Mouse (Mus musculus): ENCODE data around the gene Tm4sf1. TPM values are rescaled to one million over a fixed set of nuclear protein-coding genes. Genes with fewer than 3 reads are reported as not detected.

Gene Tm4sf1
- polyA plus RNA-seq (2012; rRNA removed) = 3.9 and 4.2 TPM in 2 replicates

- TF ChIP-seq POLR2A (IDR thresholded peaks at IDR 0.05; ENCODE audit: control insufficient read depth, low read depth, low read length) (no peak), CTCF (IDR thresholded peaks at IDR 0.05; ENCODE audit: control insufficient read depth, insufficient read depth, insufficient replicate concordance, low read depth, low read length) (no peak)
Observed at GRCm38 (mm10) chr3:57301921-57302539, at the start of gene Tm4sf1. TSS of gene Tm4sf1 (minus strand) at chr3:57301988.

DNA sequence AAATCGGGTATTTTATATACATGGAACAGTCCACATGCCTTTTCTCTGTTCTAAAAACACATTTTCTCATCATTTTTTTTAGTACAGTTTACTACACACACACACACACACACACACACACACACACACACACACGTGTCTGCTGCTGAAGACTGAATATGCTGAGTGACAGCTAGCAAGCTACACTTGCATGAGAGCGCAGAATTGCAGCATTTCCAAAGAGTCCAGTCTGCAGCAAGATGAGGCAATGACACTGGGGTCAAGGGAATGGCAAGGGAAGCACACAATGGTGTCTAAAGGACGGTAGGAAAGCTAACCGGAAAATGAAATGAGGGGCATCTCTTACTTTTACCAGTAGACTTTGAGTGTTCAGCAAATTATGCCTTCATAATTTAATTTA lies 43.0 kb upstream of the Tm4sf1 start:
- H3K36me3 ChIP-seq (ENCODE audit: control insufficient read depth, insufficient read depth, low read length) = no peaks in the 10 kb centered on the region
- H3K4me3 ChIP-seq (ENCODE audit: control insufficient read depth, low read depth, low read length) = no peak overlapping the region
- H3K4me1 ChIP-seq (ENCODE audit: control insufficient read depth, insufficient read depth, low read length) = no peaks in the 10 kb centered on the region
- H3K27ac ChIP-seq (ENCODE audit: control insufficient read depth, insufficient read depth, low read depth, low read length) = no peak overlapping the region
- H3K27me3 ChIP-seq (ENCODE audit: control insufficient read depth, insufficient read depth, low read length) = no peaks in the 10 kb centered on the region
- no peak for TF ChIP-seq CTCF (IDR thresholded peaks at IDR 0.05; ENCODE audit: control insufficient read depth, insufficient read depth, insufficient replicate concordance, low read depth, low read length)
- TF ChIP-seq POLR2A (IDR thresholded peaks at IDR 0.05; ENCODE audit: control insufficient read depth, low read depth, low read length) = no peak

More at GRCm38 (mm10) chr3:57301921-57302539, at the start of gene Tm4sf1:
- H3K4me1 ChIP-seq (ENCODE audit: control insufficient read depth, insufficient read depth, low read length) = no peaks in the 10 kb centered on the region
- H3K4me3 ChIP-seq (ENCODE audit: control insufficient read depth, low read depth, low read length) = no peak within 1 kb of the TSS
- H3K36me3 ChIP-seq (ENCODE audit: control insufficient read depth, insufficient read depth, low read length) = no peaks in the 10 kb centered on the region
- no peaks in the 10 kb centered on the region for H3K27me3 ChIP-seq (ENCODE audit: control insufficient read depth, insufficient read depth, low read length)
- H3K27ac ChIP-seq (ENCODE audit: control insufficient read depth, insufficient read depth, low read depth, low read length) = no peak within 1 kb of the TSS

DNA sequence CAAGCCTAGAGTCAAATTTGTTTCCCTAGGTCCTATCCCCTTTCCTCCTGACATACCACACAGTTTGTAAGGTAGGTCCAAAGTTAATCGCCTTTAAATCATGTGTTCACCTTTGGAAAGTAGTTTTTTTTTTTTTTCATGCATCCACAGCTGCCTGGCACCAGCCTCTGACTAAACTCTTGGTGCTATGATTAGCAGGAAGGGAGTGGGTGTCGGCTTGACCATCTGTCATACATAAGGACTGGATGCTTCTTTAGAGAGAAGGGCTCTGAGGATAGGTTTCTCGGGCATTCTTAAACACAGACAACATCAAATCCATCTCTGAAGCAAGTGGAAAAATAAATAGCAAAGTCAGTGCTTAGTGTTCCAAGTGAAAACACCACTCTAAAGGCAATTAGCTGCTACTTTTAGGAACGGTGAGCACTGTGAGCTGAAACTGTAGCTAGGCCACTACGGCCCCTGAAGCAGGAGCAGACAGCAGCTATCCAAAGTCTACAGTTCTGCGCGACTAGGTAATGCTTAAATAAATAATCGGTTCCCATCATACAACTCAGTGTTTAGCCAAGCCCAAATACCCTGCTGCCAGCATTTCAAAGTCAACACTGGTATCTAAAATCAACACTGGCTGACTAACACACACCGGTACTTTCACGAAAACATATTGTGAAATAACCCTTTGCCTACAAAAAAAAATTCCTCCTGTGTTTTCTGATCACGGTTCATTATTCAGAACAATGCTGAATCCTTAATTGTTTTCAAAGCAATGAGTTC lies 42.2 kb upstream of the Tm4sf1 start:
- Histone ChIP-seq H3K27ac (ENCODE audit: control insufficient read depth, insufficient read depth, low read depth, low read length) (no peak overlapping the region), H3K27me3 (ENCODE audit: control insufficient read depth, insufficient read depth, low read length) (no peaks in the 10 kb centered on the region), H3K36me3 (ENCODE audit: control insufficient read depth, insufficient read depth, low read length) (no peaks in the 10 kb centered on the region), H3K4me1 (ENCODE audit: control insufficient read depth, insufficient read depth, low read length) (no peaks in the 10 kb centered on the region), H3K4me3 (ENCODE audit: control insufficient read depth, low read depth, low read length) (no peak overlapping the region)
- TF ChIP-seq CTCF (IDR thresholded peaks at IDR 0.05; ENCODE audit: control insufficient read depth, insufficient read depth, insufficient replicate concordance, low read depth, low read length) (no peak), POLR2A (IDR thresholded peaks at IDR 0.05; ENCODE audit: control insufficient read depth, low read depth, low read length) (no peak)

DNA sequence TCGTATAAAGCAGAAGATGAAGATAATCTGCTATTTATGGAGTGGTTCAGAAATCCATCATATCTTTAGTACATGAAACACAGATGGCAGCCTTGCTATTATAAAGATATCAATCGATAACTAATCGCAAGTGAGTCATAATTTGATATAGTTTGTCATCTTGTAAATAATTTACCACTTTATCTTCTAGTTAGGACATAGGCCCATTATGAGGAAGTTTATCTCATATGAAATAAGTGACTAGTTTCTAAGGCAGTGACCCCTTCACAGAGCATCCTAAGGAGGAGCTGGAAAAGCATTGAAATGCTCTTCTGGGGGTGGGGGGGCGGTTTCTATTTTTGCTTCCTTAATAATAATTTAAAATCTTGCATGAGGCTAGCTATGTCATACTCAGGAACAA lies 41.2 kb upstream of the Tm4sf1 start:
- no peaks in the 10 kb centered on the region for H3K36me3 ChIP-seq (ENCODE audit: control insufficient read depth, insufficient read depth, low read length)
- H3K27ac ChIP-seq (ENCODE audit: control insufficient read depth, insufficient read depth, low read depth, low read length) = no peak overlapping the region
- H3K27me3 ChIP-seq (ENCODE audit: control insufficient read depth, insufficient read depth, low read length) = no peaks in the 10 kb centered on the region
- TF ChIP-seq POLR2A (IDR thresholded peaks at IDR 0.05; ENCODE audit: control insufficient read depth, low read depth, low read length) (no peak), CTCF (IDR thresholded peaks at IDR 0.05; ENCODE audit: control insufficient read depth, insufficient read depth, insufficient replicate concordance, low read depth, low read length) (no peak)
- H3K4me1 ChIP-seq (ENCODE audit: control insufficient read depth, insufficient read depth, low read length) = no peaks in the 10 kb centered on the region
- H3K4me3 ChIP-seq (ENCODE audit: control insufficient read depth, low read depth, low read length) = no peak overlapping the region

- no peaks in the 10 kb centered on the region for H3K36me3 ChIP-seq (ENCODE audit: control insufficient read depth, insufficient read depth, low read length)
- no peak overlapping the region for H3K27ac ChIP-seq (ENCODE audit: control insufficient read depth, insufficient read depth, low read depth, low read length)
- TF ChIP-seq POLR2A (IDR thresholded peaks at IDR 0.05; ENCODE audit: control insufficient read depth, low read depth, low read length) (no peak), CTCF (IDR thresholded peaks at IDR 0.05; ENCODE audit: control insufficient read depth, insufficient read depth, insufficient replicate concordance, low read depth, low read length) (no peak)
- H3K27me3 ChIP-seq (ENCODE audit: control insufficient read depth, insufficient read depth, low read length) = no peaks in the 10 kb centered on the region
- no peak overlapping the region for H3K4me3 ChIP-seq (ENCODE audit: control insufficient read depth, low read depth, low read length)
- H3K4me1 ChIP-seq (ENCODE audit: control insufficient read depth, insufficient read depth, low read length) = no peaks in the 10 kb centered on the region
Observed at GRCm38 (mm10) chr3:57341321-57341720, 39.5 kb upstream of the Tm4sf1 start.

GRCm38 (mm10) chr3:57335080-57335815 lies 33.5 kb upstream of the Tm4sf1 start:
- Histone ChIP-seq H3K4me1 (ENCODE audit: control insufficient read depth, insufficient read depth, low read length) (no peaks in the 10 kb centered on the region), H3K4me3 (ENCODE audit: control insufficient read depth, low read depth, low read length) (no peak overlapping the region), H3K36me3 (ENCODE audit: control insufficient read depth, insufficient read depth, low read length) (no peaks in the 10 kb centered on the region), H3K27me3 (ENCODE audit: control insufficient read depth, insufficient read depth, low read length) (no peaks in the 10 kb centered on the region), H3K27ac (ENCODE audit: control insufficient read depth, insufficient read depth, low read depth, low read length) (no peak overlapping the region)
- TF ChIP-seq CTCF (IDR thresholded peaks at IDR 0.05; ENCODE audit: control insufficient read depth, insufficient read depth, insufficient replicate concordance, low read depth, low read length) = no peak
- TF ChIP-seq POLR2A (IDR thresholded peaks at IDR 0.05; ENCODE audit: control insufficient read depth, low read depth, low read length) = no peak

- Histone ChIP-seq H3K27me3 (ENCODE audit: control insufficient read depth, insufficient read depth, low read length) (no peaks in the 10 kb centered on the region), H3K4me1 (ENCODE audit: control insufficient read depth, insufficient read depth, low read length) (no peaks in the 10 kb centered on the region), H3K27ac (ENCODE audit: control insufficient read depth, insufficient read depth, low read depth, low read length) (no peak overlapping the region), H3K4me3 (ENCODE audit: control insufficient read depth, low read depth, low read length) (no peak overlapping the region), H3K36me3 (ENCODE audit: control insufficient read depth, insufficient read depth, low read length) (no peaks in the 10 kb centered on the region)
- no peak for TF ChIP-seq POLR2A (IDR thresholded peaks at IDR 0.05; ENCODE audit: control insufficient read depth, low read depth, low read length)
- TF ChIP-seq CTCF (IDR thresholded peaks at IDR 0.05; ENCODE audit: control insufficient read depth, insufficient read depth, insufficient replicate concordance, low read depth, low read length) = no peak
Observed at GRCm38 (mm10) chr3:57327941-57328340, 26.2 kb upstream of the Tm4sf1 start.

Data from testis, adult 2 months (tissue).